Mouse (Mus musculus): Measurements from ENCODE around the gene Slc6a11.

Gene Slc6a11

DNA sequence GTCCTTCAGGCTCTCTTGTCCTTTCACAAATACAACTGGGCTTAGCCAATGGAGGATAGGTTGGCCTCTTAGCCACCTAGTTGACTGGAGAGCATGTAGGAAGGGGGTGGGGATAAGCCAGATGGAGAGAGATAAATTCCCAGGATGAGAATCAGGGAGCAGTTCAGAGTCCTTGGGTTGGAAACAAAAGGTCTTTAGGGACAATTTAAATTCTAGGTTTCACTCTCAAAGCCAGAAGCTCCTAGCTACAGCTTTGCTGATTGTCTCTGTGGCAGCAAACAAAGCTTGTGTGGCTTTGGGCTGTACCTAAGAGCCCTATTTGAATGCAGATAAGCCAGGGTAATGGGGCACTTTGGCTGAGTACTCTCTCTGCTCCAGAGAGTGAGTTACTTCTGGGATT is 135.2 kb downstream of the Slc6a11 start:
- no peak for DNase-seq (ENCODE audit: low spot score in 2 of 2)

GRCm38 (mm10) chr6:114267979-114268378 is 136.9 kb downstream of the Slc6a11 start:
- no peak for DNase-seq (ENCODE audit: low spot score in 2 of 2)

DNA sequence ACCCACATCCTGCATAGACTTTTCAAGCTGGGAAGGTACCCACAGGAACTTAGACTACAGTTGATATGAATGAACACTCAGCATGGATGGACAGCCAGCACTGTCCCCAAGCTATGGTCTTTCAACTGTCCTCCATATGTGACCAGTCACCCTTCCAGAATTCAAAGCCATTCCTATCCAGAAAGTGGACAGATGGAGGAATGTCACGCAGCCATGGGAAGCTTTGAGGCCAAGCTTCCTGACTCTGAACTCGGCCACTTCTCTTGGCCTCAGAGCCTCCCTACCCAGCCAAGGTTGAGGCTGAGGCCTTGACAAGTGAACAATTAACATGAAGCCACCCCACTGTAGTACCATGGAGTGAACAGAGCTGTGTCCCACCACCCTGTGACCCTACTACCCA is 138.5 kb downstream of the Slc6a11 start:
- DNase-seq (ENCODE audit: low spot score in 2 of 2), result no peak

DNA sequence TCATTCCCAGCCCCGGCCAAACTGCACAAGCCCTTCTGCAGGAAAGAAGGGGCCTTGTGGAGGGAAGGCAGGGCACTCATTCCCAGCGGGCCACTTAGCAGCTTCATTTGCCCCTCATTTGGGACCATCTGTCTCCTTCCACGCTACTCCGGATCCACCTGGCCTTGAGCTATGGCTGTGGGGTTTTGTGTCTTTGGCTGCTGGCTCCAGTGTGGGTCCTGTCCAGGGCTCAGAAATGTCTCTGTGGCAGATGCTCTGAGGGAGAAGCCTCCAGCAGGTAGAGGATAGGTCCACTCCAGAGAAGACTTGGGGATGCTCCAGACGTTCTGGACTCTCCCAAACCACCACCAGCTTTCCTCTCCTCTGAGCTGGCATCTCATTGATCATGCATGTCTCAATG is 139.8 kb downstream of the Slc6a11 start:
- DNase-seq (ENCODE audit: low spot score in 2 of 2), result no peak

DNA sequence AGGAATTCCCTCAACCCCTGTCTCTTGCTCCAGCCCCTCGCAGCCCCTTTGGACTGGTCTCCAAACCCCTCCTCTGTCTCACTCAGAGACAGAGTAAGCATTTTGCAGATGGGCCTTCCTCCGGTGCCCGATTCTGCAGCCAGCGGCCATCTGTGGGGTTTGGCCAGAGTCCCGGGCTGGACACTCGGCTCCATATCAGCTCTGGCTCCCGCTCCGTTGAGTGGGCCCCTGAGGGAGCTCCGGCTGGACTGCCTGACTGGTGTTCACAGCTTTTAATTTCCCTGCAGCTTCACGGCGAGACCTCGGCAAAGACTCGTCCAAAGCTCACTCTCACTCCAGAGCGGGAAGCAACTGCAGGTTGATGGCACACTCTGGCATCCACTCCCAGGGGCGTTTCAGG is 141.2 kb downstream of the Slc6a11 start:
- no peak for DNase-seq (ENCODE audit: low spot score in 2 of 2)

GRCm38 (mm10) chr6:114273997-114274728 is 143.1 kb downstream of the Slc6a11 start:
- DNase-seq (ENCODE audit: low spot score in 2 of 2), result no peak

DNA sequence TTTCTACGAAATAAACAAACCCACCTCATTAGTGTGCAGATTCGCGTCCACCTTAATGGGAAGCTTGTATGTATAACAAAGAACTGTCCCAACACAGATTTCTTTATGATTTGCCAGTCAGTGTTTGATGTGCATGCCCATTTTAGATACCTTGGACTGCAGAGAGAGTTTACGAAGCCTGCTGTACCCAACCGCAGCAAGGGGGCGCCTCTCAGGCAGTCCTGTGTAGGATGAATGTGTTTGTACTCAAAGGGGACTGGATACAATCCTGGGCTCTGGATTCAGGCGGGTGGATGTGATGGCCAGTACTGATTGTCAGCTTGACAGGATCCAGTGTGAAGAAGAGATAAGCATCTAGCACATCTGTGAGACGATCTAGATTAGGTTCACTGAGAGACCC is 144.8 kb downstream of the Slc6a11 start:
- no peak for DNase-seq (ENCODE audit: low spot score in 2 of 2)

DNA sequence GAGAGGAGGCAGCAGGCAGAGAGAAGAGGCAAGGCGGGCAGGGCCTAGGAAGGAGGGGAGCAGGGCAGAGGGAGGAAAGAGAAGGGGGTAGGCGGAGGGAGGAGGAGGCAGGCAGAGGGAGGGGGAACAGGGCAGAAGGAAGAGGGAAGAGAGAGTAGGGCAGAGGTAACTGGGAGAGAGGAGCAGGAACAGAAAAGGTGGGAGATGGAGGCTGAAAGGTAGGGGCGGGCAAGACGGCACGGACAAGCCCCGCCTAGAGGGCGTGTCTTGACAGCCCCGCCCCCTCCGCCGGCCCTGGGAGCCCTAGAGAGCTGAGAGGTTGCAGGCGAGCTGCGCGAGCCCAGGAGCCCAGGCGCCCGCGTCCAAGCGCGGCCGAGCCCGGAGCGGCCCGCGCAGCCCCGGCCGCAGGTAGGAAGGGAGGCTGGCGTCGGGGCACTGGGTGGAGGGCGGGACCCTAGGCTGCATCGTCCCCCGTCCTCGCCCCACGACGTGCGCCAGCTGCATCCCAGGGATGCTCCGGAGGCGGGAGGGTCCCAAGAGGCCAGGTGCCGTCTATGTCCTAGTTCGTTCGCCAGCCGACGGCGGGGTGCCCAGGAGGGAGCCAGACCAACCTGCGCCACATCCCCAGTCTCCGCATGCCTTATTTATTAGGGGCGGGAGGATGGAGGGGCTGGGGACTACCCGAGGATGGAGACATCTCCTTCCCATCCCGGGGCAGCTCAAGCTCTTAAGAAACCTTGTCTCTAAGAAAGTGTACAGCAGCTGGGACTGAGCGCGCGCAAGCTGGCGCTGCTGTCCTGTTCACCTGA is 151.6 kb downstream of the Slc6a11 start, which contains the start of gene Slc6a1:
Gene Slc6a1 (plus strand): TSS at position 167 of the 809 bp plus-strand sequence.
- no peak for DNase-seq (ENCODE audit: low spot score in 2 of 2)

- no peak for DNase-seq (ENCODE audit: low spot score in 2 of 2)
These were observed 152.3 kb downstream of the Slc6a11 start for GRCm38 (mm10) chr6:114283278-114283770.

- no peak for DNase-seq (ENCODE audit: low spot score in 2 of 2)
These were observed 153.1 kb downstream of the Slc6a11 start for GRCm38 (mm10) chr6:114283927-114284703.

DNA sequence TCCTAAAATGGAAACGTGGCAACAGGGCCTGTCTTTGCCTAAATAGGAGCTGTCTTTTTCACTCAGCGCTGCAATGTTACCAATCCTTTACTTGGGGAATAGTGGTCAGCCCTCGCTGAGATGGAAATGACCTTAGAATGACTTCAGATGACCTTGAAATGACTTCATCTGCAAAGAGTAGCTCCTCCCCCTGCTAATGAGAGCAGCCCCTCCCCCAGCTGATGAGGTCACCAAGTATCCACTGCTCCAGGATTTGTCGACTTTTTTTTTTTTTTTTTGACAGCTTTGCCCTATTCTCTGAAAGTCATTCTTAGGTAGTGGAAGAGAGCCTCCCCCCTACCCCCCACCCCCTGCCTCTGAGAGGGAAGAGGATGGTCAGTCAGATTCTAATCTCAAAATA is 154.4 kb downstream of the Slc6a11 start:
- no peak for DNase-seq (ENCODE audit: low spot score in 2 of 2)

- no peak for DNase-seq (ENCODE audit: low spot score in 2 of 2)
These were observed 158.1 kb downstream of the Slc6a11 start for GRCm38 (mm10) chr6:114289106-114289505.

DNA sequence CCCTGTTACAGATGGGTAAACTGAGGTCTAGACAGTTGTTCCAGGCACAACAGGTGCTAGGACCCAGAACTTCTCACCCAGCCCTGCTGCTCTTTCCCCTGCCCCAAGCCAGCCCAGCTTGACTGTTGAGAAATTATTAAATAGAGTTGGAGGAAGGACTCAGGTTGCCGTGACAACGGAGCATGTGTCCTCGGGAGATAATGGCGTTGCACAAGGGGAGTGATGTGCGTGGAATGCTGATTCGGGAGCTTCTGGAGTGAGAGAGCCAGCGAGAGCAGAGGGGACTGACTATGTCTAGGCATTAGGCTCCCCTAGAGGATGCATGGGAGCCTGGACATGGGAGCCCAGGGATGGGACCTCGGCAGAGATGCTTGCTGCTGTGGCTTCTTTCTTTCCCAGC is 159.1 kb downstream of the Slc6a11 start:
- DNase-seq (ENCODE audit: low spot score in 2 of 2), result no peak

DNA sequence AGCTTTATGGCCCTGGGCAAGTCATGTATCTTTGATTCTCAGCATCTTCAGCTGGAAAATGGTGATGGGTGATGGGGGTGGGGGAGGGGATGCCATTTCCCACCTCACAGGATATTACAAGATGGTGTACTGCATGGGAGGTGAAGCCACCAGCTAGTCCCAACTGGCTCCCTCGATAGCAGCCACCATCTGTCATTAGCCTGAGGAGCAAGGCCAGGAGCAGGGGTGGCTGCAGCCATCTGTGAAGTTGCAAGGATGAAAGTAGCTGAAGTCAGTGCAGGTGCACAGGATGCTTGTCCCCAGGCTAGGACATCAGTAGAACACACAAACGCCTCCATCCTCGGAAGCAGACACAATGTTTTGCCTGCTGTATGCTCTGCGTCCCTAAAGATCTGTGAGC is 159.9 kb downstream of the Slc6a11 start:
- DNase-seq (ENCODE audit: low spot score in 2 of 2), result no peak

- no peak for DNase-seq (ENCODE audit: low spot score in 2 of 2)
These were observed 160.4 kb downstream of the Slc6a11 start for GRCm38 (mm10) chr6:114291396-114291795.

DNA sequence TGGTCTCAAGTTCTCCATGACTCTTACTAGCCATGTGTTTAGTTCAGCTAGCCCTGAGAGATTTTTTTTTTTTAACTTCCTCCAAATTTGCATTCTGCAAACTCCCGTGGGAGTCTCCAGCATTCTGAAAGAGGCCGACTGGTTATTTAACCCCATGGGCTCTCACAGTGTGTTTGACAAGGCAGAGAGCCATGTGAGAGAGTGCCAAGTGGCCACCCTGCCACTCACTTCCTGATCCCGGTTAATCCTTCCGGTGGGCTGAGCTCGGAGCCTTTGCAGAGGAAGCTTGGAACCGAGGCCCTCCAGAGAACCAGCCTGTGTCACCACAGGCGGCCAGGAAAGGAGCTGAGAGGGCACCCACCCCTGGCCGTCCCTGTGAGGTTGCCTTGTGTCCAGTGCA is 162.5 kb downstream of the Slc6a11 start:
- no peak for DNase-seq (ENCODE audit: low spot score in 2 of 2)

DNA sequence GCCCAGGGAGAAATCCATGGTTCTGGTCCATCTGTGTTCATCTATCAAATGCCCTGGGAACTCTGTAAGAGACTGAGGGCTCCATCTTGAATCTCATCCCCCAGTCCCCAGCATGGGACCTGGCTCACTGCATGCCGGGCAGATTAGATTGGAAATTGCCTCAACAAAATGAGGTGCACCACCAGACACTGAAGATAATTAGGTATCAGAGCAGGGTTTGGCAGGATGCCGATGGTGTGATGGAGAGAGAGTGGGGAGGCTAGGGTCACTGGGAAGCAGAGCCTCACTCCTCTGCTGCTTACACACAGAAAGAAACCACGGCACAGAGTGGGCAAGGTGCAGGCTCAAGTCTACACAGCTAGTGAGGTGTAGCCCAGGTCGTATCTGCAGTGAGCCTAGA is 164.0 kb downstream of the Slc6a11 start:
- DNase-seq (ENCODE audit: low spot score in 2 of 2), result no peak

GRCm38 (mm10) chr6:114297260-114298002 is 166.4 kb downstream of the Slc6a11 start:
- no peak for DNase-seq (ENCODE audit: low spot score in 2 of 2)
